ENCODE assay signal across 9 mouse cellular contexts in the genomic region with DNA sequence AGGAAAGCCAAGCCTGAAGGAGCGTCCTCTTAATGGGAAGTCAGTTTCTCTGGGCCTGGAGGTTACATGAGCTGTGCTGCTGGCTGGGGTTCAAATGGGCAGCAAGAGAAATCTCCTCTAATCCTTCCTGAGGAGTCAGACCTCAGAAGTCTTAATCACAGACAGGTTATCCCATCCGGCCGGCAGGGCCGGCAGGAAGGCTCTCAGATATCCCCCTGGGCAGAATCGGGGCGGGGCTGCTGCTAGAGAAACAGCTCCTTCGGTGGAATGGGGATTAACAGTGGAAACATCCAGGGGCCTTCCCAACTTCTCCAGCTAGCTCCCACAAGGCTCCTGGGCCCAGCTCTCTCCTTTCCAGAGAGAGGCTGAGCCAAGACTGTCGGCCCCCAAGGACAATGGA.
DNase-seq lines count a peak whose midpoint lies in the region; ATAC-seq lines count a peak whose summit lies in the region.
"Had no signal": no experiment of that assay in that cellular context is flagged by ENCODE, and none has a peak within 500 bp of the region (broad histone marks: within the 10 kb centered on the region; RNA-seq: fewer than 3 reads in every experiment).

No protein-coding gene starts in this region.

- H3K4me1 ChIP-seq in intestine, embryonic 14.5 days (replicated peaks; ENCODE audit: control insufficient read depth, insufficient read depth, low read length): no peaks in the 10 kb centered on the region; the same call in 1 of the 2 replicates
- H3K4me1 ChIP-seq in intestine, embryonic 15.5 days (replicated peaks): no peaks in the 10 kb centered on the region; the same call in 1 of the 2 replicates
- H3K4me1 ChIP-seq in embryonic facial prominence, embryonic 14.5 days (ENCODE audit: control insufficient read depth, insufficient read depth, low read length): peaks cover 22% of the 10 kb centered on the region
- H3K4me1 ChIP-seq in limb, embryonic 10.5 days: peaks cover 49% of the 10 kb centered on the region

- H3K9me3 ChIP-seq in intestine, embryonic 14.5 days (ENCODE audit: control insufficient read depth, low read length): no peaks in the 10 kb centered on the region
- H3K9me3 ChIP-seq in intestine, embryonic 15.5 days: no peaks in the 10 kb centered on the region
- no peaks in the 10 kb centered on the region for H3K9me3 ChIP-seq in embryonic facial prominence, embryonic 14.5 days (ENCODE audit: control insufficient read depth, low read length)
- H3K9me3 ChIP-seq in limb, embryonic 10.5 days (replicated peaks): no peaks in the 10 kb centered on the region

- no peak for DNase-seq in intestine, embryonic 14.5 days (ENCODE audit: low spot score)
- DNase-seq in embryo, embryonic 9.5 days (ENCODE audit: extremely low spot score): peak; percentile 22
- DNase-seq in embryonic facial prominence, embryonic 14.5 days (ENCODE audit: low spot score): peak; percentile 85
- DNase-seq in limb, embryonic 10.5 days (ENCODE audit: low spot score): no peak
- DNase-seq in left cerebral cortex, adult 11 months (ENCODE audit: low spot score): no peak
- DNase-seq in natural killer cell, adult 2 months (ENCODE audit: low spot score in 2 of 2): no peak

- H3K27me3 ChIP-seq in intestine, embryonic 14.5 days (replicated peaks; ENCODE audit: control insufficient read depth, insufficient read depth, low read length): no peaks in the 10 kb centered on the region
- H3K27me3 ChIP-seq in intestine, embryonic 15.5 days (replicated peaks): no peaks in the 10 kb centered on the region
- no peaks in the 10 kb centered on the region for H3K27me3 ChIP-seq in embryonic facial prominence, embryonic 14.5 days (replicated peaks; ENCODE audit: control insufficient read depth, insufficient read depth, low read length)
- no peaks in the 10 kb centered on the region for H3K27me3 ChIP-seq in limb, embryonic 10.5 days (ENCODE audit: low read depth, poor library complexity, severe bottlenecking)

- no peak for ATAC-seq in intestine, embryonic 14.5 days (replicated peaks; ENCODE audit: low FRiP score, low TSS enrichment, low read depth)
- ATAC-seq in intestine, embryonic 15.5 days: no peak
- peak; percentile 56 for ATAC-seq in embryonic facial prominence, embryonic 14.5 days (ENCODE audit: low read depth)
- ATAC-seq: lung, postnatal 0 days had no signal

- 0 out of 2 replicates have a peak overlapping the region, but pooled peaks have one; percentile 11 for H3K27ac ChIP-seq in intestine, embryonic 14.5 days (ENCODE audit: low read depth)
- no peak overlapping the region for H3K27ac ChIP-seq in intestine, embryonic 15.5 days
- H3K27ac ChIP-seq in embryonic facial prominence, embryonic 14.5 days (replicated peaks; ENCODE audit: low read depth, low read length): no peak overlapping the region; the same call in 1 of the 2 replicates
- peak overlapping the region; percentile 44; the same call in 1 of the 2 replicates for H3K27ac ChIP-seq in limb, embryonic 10.5 days
- H3K27ac ChIP-seq: left cerebral cortex, adult 2 months had no signal

- 41% methylated on average over 8 of the region's 8 CpGs for WGBS in intestine, embryonic 14.5 days
- WGBS in intestine, embryonic 15.5 days: 41% methylated on average over 8 of the region's 8 CpGs
- 15% methylated on average over 8 of the region's 8 CpGs for WGBS in embryonic facial prominence, embryonic 14.5 days
- 31% methylated on average over 8 of the region's 8 CpGs for WGBS in limb, embryonic 10.5 days

- H3K9ac ChIP-seq in intestine, embryonic 14.5 days (ENCODE audit: low read length): no peak overlapping the region
- H3K9ac ChIP-seq in intestine, embryonic 15.5 days: no peak overlapping the region
- H3K9ac ChIP-seq in embryonic facial prominence, embryonic 14.5 days (ENCODE audit: low read depth, low read length): no peak overlapping the region

- no peak overlapping the region for H3K4me2 ChIP-seq in intestine, embryonic 14.5 days (ENCODE audit: low read length)
- H3K4me2 ChIP-seq in intestine, embryonic 15.5 days (replicated peaks): no peak overlapping the region
- H3K4me2 ChIP-seq in embryonic facial prominence, embryonic 14.5 days (ENCODE audit: low read depth, low read length): no peak overlapping the region

- no peaks in the 10 kb centered on the region for H3K36me3 ChIP-seq in intestine, embryonic 14.5 days (ENCODE audit: control insufficient read depth, insufficient read depth, low read length)
- H3K36me3 ChIP-seq in intestine, embryonic 15.5 days: peaks cover 3% of the 10 kb centered on the region; the same call in 1 of the 2 replicates
- H3K36me3 ChIP-seq in embryonic facial prominence, embryonic 14.5 days (ENCODE audit: control insufficient read depth, insufficient read depth, low read length): 0 out of 2 replicates have a peak, but pooled peaks cover 4% of the 10 kb centered on the region
- peaks cover 39% of the 10 kb centered on the region for H3K36me3 ChIP-seq in limb, embryonic 10.5 days

- no peak overlapping the region for H3K4me3 ChIP-seq in intestine, embryonic 14.5 days (ENCODE audit: low read depth, low read length)
- no peak overlapping the region for H3K4me3 ChIP-seq in intestine, embryonic 15.5 days (replicated peaks)
- H3K4me3 ChIP-seq in embryonic facial prominence, embryonic 14.5 days (ENCODE audit: low read depth, low read length): no peak overlapping the region
- H3K4me3 ChIP-seq in limb, embryonic 10.5 days: no peak overlapping the region
- H3K4me3 ChIP-seq: left cerebral cortex, adult 2 months had no signal

Comparison
In these comparisons a context has a peak if more than half of its experiments do, and no peak if none do; other contexts are left out.
1. H3K27ac ChIP-seq: peak in intestine, embryonic 14.5 days (single experiment) and limb, embryonic 10.5 days (single experiment); none in intestine, embryonic 15.5 days (single experiment) and embryonic facial prominence, embryonic 14.5 days (single experiment).
2. DNase-seq: peak in embryo, embryonic 9.5 days (single experiment) and embryonic facial prominence, embryonic 14.5 days (single experiment); none in intestine, embryonic 14.5 days (single experiment), limb, embryonic 10.5 days (single experiment), left cerebral cortex, adult 11 months (single experiment) and natural killer cell, adult 2 months (0 of 2).